Mouse (Mus musculus) ES-Bruce4 (cell line): ENCODE results near the gene Myrfl. TPM values are rescaled to one million over a fixed set of nuclear protein-coding genes. Genes with fewer than 3 reads are reported as not detected.

Experiments used
- H3K27ac ChIP-seq: 2 replicates; pipeline ENCODE4 v1.5.1; 2012; ENCODE audit warnings: low read length, inconsistent platforms; ENCODE audit not compliant: insufficient read depth
- H3K27me3 ChIP-seq: 2 replicates; pipeline ENCODE4 v1.6.1; 2012; ENCODE audit warnings: mild to moderate bottlenecking, low read length, inconsistent platforms; ENCODE audit not compliant: control insufficient read depth, poor library complexity, insufficient read depth, severe bottlenecking
- H3K36me3 ChIP-seq: 2 replicates; pipeline ENCODE4 v1.6.1; 2012; ENCODE audit warnings: inconsistent platforms, mild to moderate bottlenecking, low read length, moderate library complexity; ENCODE audit not compliant: control insufficient read depth, poor library complexity, insufficient read depth, severe bottlenecking
- H3K4me1 ChIP-seq: one replicate; pipeline ENCODE4 v1.8.1; 2011; ENCODE audit warnings: low read length; ENCODE audit not compliant: control insufficient read depth, insufficient read depth
- H3K4me3 ChIP-seq: 2 replicates; pipeline ENCODE4 v1.5.1; 2011; ENCODE audit warnings: low read depth, mild to moderate bottlenecking, low read length
- H3K9ac ChIP-seq: 2 replicates; pipeline ENCODE4 v1.6.1; 2012; ENCODE audit warnings: low read depth, mild to moderate bottlenecking, inconsistent platforms; ENCODE audit not compliant: poor library complexity, severe bottlenecking
- H3K9me3 ChIP-seq: replicated peaks from 2 replicates; pipeline ENCODE4 v1.6.1; 2012; ENCODE audit warnings: mild to moderate bottlenecking, low read length, inconsistent platforms; ENCODE audit not compliant: control insufficient read depth, poor library complexity, insufficient read depth, severe bottlenecking
- CTCF ChIP-seq: IDR thresholded peaks from one replicate; pipeline ENCODE4 v1.8.1; 2011; ENCODE audit warnings: low read depth, low read length
- EP300 ChIP-seq: IDR thresholded peaks from 2 replicates; pipeline ENCODE4 v1.6.1; 2011; ENCODE audit warnings: low read depth, low read length; ENCODE audit not compliant: insufficient read depth
- POLR2A ChIP-seq: IDR thresholded peaks from one replicate; pipeline ENCODE4 v1.8.1; 2011; ENCODE audit warnings: low read length; ENCODE audit not compliant: insufficient read depth
- polyA plus RNA-seq: library from polyadenylated mRNA; stranded (reverse); fragments of >200 nt; gene quantifications from 2 replicates; pipeline ENCODE4 v1.2.4, GENCODE M21; 2011; ENCODE audit warnings: low read depth; ENCODE audit not compliant: missing spikeins, insufficient read depth, insufficient read length

The Myrfl gene
- polyA plus RNA-seq, 1 experiment: 0.19 TPM

- Histone ChIP-seq H3K36me3 (no peaks in the 10 kb centered on the region), H3K9ac (no peak overlapping the region), H3K4me1 (no peaks in the 10 kb centered on the region), H3K27me3 (no peaks in the 10 kb centered on the region), H3K4me3 (no peak overlapping the region), H3K27ac (no peak overlapping the region), H3K9me3 (0 out of 2 replicates have a peak, but pooled peaks cover 3% of the 10 kb centered on the region)
- TF ChIP-seq EP300 (no peak), CTCF (no peak), POLR2A (no peak)
Measured at GRCm38 (mm10) chr10:116761476-116762068, 135.1 kb downstream of the Myrfl start.

- Histone ChIP-seq H3K27me3 (no peaks in the 10 kb centered on the region), H3K27ac (no peak overlapping the region), H3K4me1 (no peaks in the 10 kb centered on the region), H3K9ac (no peak overlapping the region), H3K36me3 (no peaks in the 10 kb centered on the region), H3K9me3 (0 out of 2 replicates have a peak, but pooled peaks cover 3% of the 10 kb centered on the region), H3K4me3 (no peak overlapping the region)
- no peak for TF ChIP-seq CTCF
- no peak for TF ChIP-seq EP300
- TF ChIP-seq POLR2A: no peak
Measured at GRCm38 (mm10) chr10:116760561-116760960, 136.2 kb downstream of the Myrfl start.

GRCm38 (mm10) chr10:116759816-116760215 is 136.9 kb downstream of the Myrfl start:
- H3K36me3 ChIP-seq: no peaks in the 10 kb centered on the region
- H3K27ac ChIP-seq: no peak overlapping the region
- H3K4me3 ChIP-seq: no peak overlapping the region
- H3K9me3 ChIP-seq: no peaks in the 10 kb centered on the region
- no peaks in the 10 kb centered on the region for H3K4me1 ChIP-seq
- H3K9ac ChIP-seq: no peak overlapping the region
- H3K27me3 ChIP-seq: no peaks in the 10 kb centered on the region
- TF ChIP-seq EP300 (no peak), POLR2A (no peak), CTCF (no peak)

- Histone ChIP-seq H3K9ac (no peak overlapping the region), H3K27me3 (no peaks in the 10 kb centered on the region; the same call in 1 of the 2 replicates), H3K9me3 (no peaks in the 10 kb centered on the region), H3K4me1 (no peaks in the 10 kb centered on the region), H3K4me3 (no peak overlapping the region), H3K36me3 (no peaks in the 10 kb centered on the region), H3K27ac (no peak overlapping the region)
- no peak for TF ChIP-seq POLR2A
- no peak for TF ChIP-seq EP300
- TF ChIP-seq CTCF: no peak
Measured at GRCm38 (mm10) chr10:116755881-116756581, 140.7 kb downstream of the Myrfl start.

GRCm38 (mm10) chr10:116754940-116755339 is 141.8 kb downstream of the Myrfl start:
- no peaks in the 10 kb centered on the region for H3K36me3 ChIP-seq

GRCm38 (mm10) chr10:116750895-116751294 is 145.8 kb downstream of the Myrfl start:
- H3K9ac ChIP-seq: no peak overlapping the region
- TF ChIP-seq POLR2A: no peak
- TF ChIP-seq CTCF: no peak
- no peak for TF ChIP-seq EP300
- no peaks in the 10 kb centered on the region for H3K4me1 ChIP-seq
- no peaks in the 10 kb centered on the region for H3K36me3 ChIP-seq
- H3K27ac ChIP-seq: no peak overlapping the region
- H3K27me3 ChIP-seq: no peaks in the 10 kb centered on the region; the same call in 1 of the 2 replicates
- no peak overlapping the region for H3K4me3 ChIP-seq
- H3K9me3 ChIP-seq: no peaks in the 10 kb centered on the region

More at GRCm38 (mm10) chr10:116754940-116755339, 141.8 kb downstream of the Myrfl start:
- Histone ChIP-seq H3K27ac (no peak overlapping the region), H3K9ac (no peak overlapping the region), H3K4me3 (no peak overlapping the region), H3K4me1 (no peaks in the 10 kb centered on the region), H3K27me3 (no peaks in the 10 kb centered on the region; the same call in 1 of the 2 replicates), H3K9me3 (no peaks in the 10 kb centered on the region)
- TF ChIP-seq EP300 (no peak), POLR2A (no peak), CTCF (no peak)
